Mouse (Mus musculus) lung, embryonic 14.5 days (tissue): ENCODE measurements around the gene Scfd2. TPM values are rescaled to one million over a fixed set of nuclear protein-coding genes. Genes with fewer than 3 reads are reported as not detected.

Experiments used
- ATAC-seq: fragments of 200-750 bp; cut with Nextera tagmentation; 2 replicates; pipeline ENCODE4 v1.8.0; 2017; ENCODE audit warnings: mild to moderate bottlenecking, moderate TSS enrichment, moderate library complexity; ENCODE audit not compliant: insufficient read depth
- DNase-seq: peaks from one replicate; pipeline ENCODE4 v3.0.0-alpha.2; 2015
- H3K27ac ChIP-seq: fragments of 300-500 bp; sonication (generic); 2 replicates; pipeline ENCODE4 v1.5.1; 2014; ENCODE audit warnings: low read depth, mild to moderate bottlenecking, moderate library complexity
- H3K27me3 ChIP-seq: fragments of 300-500 bp; sonication (generic); 2 replicates; pipeline ENCODE4 v1.6.1; 2014; ENCODE audit warnings: low read length, control low read depth; ENCODE audit not compliant: insufficient read depth
- H3K36me3 ChIP-seq: fragments of 300-500 bp; sonication (generic); 2 replicates; pipeline ENCODE4 v1.6.1; 2014; ENCODE audit warnings: control low read depth; ENCODE audit not compliant: insufficient read depth
- H3K4me1 ChIP-seq: fragments of 300-500 bp; sonication (generic); 2 replicates; pipeline ENCODE4 v1.6.1; 2014; ENCODE audit warnings: antibody characterized with exemption, control low read depth; ENCODE audit not compliant: insufficient read depth
- H3K4me2 ChIP-seq: fragments of 300-500 bp; sonication (generic); 2 replicates; pipeline ENCODE4 v1.6.1; 2014; ENCODE audit warnings: mild to moderate bottlenecking
- H3K4me3 ChIP-seq: fragments of 300-500 bp; sonication (generic); 2 replicates; pipeline ENCODE4 v1.5.1; 2014; ENCODE audit warnings: low read depth, low read length
- H3K9ac ChIP-seq: fragments of 300-500 bp; sonication (generic); 2 replicates; pipeline ENCODE4 v1.6.1; 2014
- H3K9me3 ChIP-seq: fragments of 300-500 bp; sonication (generic); 2 replicates; pipeline ENCODE4 v1.6.1; 2016; ENCODE audit warnings: low read depth, low read length, control low read depth
- CTCF ChIP-seq: IDR thresholded peaks from 2 replicates; pipeline ENCODE4 v1.5.1; 2016; ENCODE audit warnings: antibody characterized with exemption, low read depth
- WGBS: fragments of 180-500 bp; shearing (Covaris S2); extraction: QIAGEN DNeasy Blood & Tissue Kit; methylation state at CpG from one replicate; pipeline ENCODE4 v1.1.7; 2014; 5-methylcytosine and 5-hydroxymethylcytosine counted together
- polyA plus RNA-seq: library from polyadenylated mRNA; unstranded; fragments of >200 nt; fragmentation: Nextera tagmentation; extraction: Ambion mirVana; gene quantifications from 2 replicates; pipeline ENCODE4 v1.2.1, GENCODE M21; 2014

The Scfd2 gene
- polyA plus RNA-seq, 1 experiment from 2014 or later = 17.8 TPM

DNA sequence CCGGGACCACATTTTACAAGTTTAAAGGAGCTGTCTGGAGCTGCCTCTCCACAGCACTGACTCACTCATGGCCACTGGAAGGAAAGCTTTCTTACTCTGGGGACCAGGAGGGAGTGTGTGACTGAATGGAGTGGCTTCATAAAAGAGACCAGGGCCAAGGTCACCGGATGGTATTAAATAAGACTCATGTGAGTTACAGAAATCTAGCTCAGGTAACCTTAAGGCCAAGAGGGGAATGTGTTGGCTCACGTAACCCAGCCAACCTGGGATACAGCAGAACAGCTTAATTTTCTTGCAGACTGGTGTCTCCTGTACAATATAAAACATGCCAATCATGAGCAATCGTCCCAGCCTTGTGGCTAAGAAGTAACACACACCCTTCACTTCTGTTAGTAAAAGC, 267.0 kb downstream of the Scfd2 start:
- WGBS = 77% methylated on average over 4 of the region's 4 CpGs
- ATAC-seq = no peak

GRCm38 (mm10) chr5:74261016-74261415, 270.5 kb downstream of the Scfd2 start:
- Histone ChIP-seq H3K36me3 (no peaks in the 10 kb centered on the region), H3K9ac (no peak overlapping the region), H3K4me3 (no peak overlapping the region), H3K9me3 (no peaks in the 10 kb centered on the region), H3K4me1 (peaks cover 35% of the 10 kb centered on the region), H3K27ac (peak overlapping the region; percentile 79), H3K27me3 (no peaks in the 10 kb centered on the region), H3K4me2 (no peak overlapping the region)
- 43% methylated on average over 6 of the region's 6 CpGs for WGBS
- TF ChIP-seq CTCF = no peak
- ATAC-seq = no peak
- DNase-seq = peak; percentile 48

More for the DNA sequence above, 267.0 kb downstream of the Scfd2 start:
- Histone ChIP-seq H3K4me3 (no peak overlapping the region), H3K27me3 (no peaks in the 10 kb centered on the region), H3K27ac (no peak overlapping the region), H3K4me2 (no peak overlapping the region), H3K4me1 (peaks cover 44% of the 10 kb centered on the region), H3K36me3 (no peaks in the 10 kb centered on the region), H3K9me3 (no peaks in the 10 kb centered on the region), H3K9ac (no peak overlapping the region)
- DNase-seq = no peak
- TF ChIP-seq CTCF = no peak

DNA sequence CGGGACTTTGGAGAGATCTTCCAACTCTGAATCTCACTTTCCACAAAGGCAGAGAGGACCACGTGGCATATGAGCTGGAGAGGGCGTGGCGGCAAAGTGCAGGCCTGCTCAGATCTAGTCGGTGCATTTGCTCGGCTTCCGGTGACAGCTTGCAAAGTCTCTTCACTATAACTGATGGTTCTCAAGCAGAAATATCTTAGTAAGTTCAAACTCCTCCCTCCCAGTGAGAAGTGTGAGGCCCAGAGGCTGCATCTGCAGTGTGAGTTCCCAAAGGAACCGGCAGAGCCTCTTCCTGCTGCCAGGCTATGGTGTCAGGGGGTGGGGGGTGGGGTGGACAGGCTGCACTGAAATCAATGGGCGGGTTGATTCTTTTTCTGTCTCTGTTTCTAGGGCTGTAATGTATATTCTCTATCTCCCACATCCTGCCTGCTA, 271.2 kb downstream of the Scfd2 start:
- peak; percentile 79 for ATAC-seq
- H3K4me1 ChIP-seq = peaks cover 29% of the 10 kb centered on the region
- peak; percentile 86 for DNase-seq
- TF ChIP-seq CTCF = no peak
- 14% methylated on average over 9 of the region's 9 CpGs for WGBS
- 0 out of 2 replicates have a peak overlapping the region, but pooled peaks have one; percentile 26 for H3K4me2 ChIP-seq
- no peaks in the 10 kb centered on the region for H3K27me3 ChIP-seq
- no peaks in the 10 kb centered on the region for H3K36me3 ChIP-seq
- H3K27ac ChIP-seq = peak overlapping the region; percentile 79
- H3K4me3 ChIP-seq = no peak overlapping the region
- no peaks in the 10 kb centered on the region for H3K9me3 ChIP-seq
- H3K9ac ChIP-seq = 0 out of 2 replicates have a peak overlapping the region, but pooled peaks have one; percentile 17

DNA sequence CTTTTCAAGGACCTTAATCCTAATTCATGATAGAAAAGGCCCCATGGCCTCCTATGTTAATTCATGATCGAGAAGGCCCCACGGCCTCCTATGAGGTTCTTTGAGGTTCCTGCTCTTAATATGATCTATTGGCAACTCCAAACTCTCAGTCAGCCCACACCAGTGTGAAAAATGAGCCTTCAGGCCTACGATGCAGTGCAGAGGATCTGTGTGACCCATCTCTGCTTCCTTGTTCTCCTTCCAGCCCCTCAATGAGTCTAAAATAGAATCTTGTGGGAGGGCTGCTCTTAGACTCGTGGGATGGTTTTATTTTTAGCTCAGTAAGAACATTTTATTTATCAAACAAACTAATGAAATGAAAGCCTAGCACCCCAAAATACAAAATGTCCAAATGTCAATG, 274.9 kb downstream of the Scfd2 start:
- no peak for DNase-seq
- Histone ChIP-seq H3K9ac (no peak overlapping the region), H3K27me3 (no peaks in the 10 kb centered on the region), H3K36me3 (no peaks in the 10 kb centered on the region), H3K27ac (no peak overlapping the region), H3K4me1 (peaks cover 32% of the 10 kb centered on the region; the same call in 1 of the 2 replicates), H3K4me3 (no peak overlapping the region), H3K9me3 (no peaks in the 10 kb centered on the region), H3K4me2 (no peak overlapping the region)
- TF ChIP-seq CTCF = no peak
- WGBS = 59% methylated on average over 4 of the region's 4 CpGs
- no peak for ATAC-seq

- Histone ChIP-seq H3K36me3 (no peaks in the 10 kb centered on the region), H3K4me1 (peaks cover 30% of the 10 kb centered on the region; the same call in 1 of the 2 replicates), H3K27ac (no peak overlapping the region), H3K9ac (no peak overlapping the region), H3K9me3 (no peaks in the 10 kb centered on the region), H3K4me2 (no peak overlapping the region), H3K4me3 (no peak overlapping the region), H3K27me3 (no peaks in the 10 kb centered on the region)
- WGBS = 74% methylated on average over 1 of the region's 1 CpGs
- DNase-seq (no peak), ATAC-seq (no peak)
- TF ChIP-seq CTCF = no peak
Measured at GRCm38 (mm10) chr5:74254996-74255395, 276.6 kb downstream of the Scfd2 start.

DNA sequence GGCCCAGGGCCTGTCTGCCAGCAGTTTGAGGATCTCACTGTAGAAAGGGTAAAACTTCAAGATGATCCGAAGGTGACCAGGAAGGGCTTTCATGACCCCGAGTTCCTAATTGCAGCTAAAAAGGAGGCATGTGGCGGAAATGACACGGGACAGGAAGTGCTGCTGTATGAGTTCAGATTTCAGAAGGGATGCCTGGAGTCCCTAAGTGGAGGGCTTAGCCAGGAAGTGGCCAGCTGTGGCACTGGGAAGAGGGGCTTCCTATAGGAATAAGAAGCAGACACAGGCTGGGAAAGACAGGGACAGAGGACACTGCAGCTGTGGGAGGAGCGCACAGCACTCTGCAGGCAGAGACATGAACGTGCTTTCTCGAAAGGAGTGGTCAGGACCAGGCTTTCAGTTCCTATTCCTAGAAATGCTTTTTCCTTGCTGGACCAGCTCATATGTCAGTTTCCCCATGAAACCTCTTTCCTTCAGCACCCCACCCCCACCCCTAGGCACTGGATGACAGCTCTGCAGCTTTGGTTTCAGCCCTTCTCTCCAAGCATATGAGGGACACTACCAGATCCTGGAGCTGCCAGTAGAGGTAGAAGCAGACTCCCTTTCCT, 277.7 kb downstream of the Scfd2 start:
- H3K9ac ChIP-seq = no peak overlapping the region
- WGBS = 53% methylated on average over 7 of the region's 7 CpGs
- no peaks in the 10 kb centered on the region for H3K36me3 ChIP-seq
- no peaks in the 10 kb centered on the region for H3K27me3 ChIP-seq
- DNase-seq (peak; percentile 65), ATAC-seq (peak; percentile 69; the same call in 1 of the 2 replicates)
- peaks cover 31% of the 10 kb centered on the region; the same call in 1 of the 2 replicates for H3K4me1 ChIP-seq
- no peak overlapping the region for H3K4me2 ChIP-seq
- TF ChIP-seq CTCF = no peak
- no peak overlapping the region for H3K4me3 ChIP-seq
- peak overlapping the region; percentile 64; the same call in 1 of the 2 replicates for H3K27ac ChIP-seq
- no peaks in the 10 kb centered on the region for H3K9me3 ChIP-seq

DNA sequence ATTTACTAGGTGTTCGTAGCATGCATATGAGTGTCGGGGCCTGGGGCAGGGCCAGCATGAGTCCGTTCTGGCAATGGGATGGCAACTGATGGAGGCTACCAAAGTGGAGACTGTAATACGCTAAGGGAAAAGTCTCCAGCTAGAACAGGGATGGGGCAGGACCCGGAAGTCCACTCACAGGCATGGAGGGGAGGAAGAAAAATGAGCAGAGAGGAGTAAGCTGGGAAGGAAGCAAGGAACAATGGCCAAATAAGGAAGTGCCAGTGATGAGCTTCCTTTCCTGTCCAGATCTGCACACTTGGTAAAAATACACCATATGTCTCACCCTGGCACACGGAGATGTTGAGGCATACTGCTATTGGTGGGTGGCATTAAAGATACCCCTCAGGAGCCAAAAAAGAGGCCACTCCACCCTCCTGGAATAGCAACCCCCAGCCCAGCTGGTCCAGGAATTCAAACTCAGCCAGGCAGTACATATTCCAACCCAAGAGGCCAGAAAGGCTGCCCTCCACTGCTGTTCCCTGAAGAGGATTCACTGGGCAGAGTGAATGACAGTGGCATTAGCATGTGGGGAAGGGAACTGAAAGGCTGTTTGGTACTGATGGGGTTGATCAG, 278.8 kb downstream of the Scfd2 start:
- Histone ChIP-seq H3K36me3 (no peaks in the 10 kb centered on the region), H3K4me3 (no peak overlapping the region), H3K9ac (no peak overlapping the region), H3K27ac (peak overlapping the region; percentile 64; the same call in 1 of the 2 replicates), H3K9me3 (no peaks in the 10 kb centered on the region), H3K4me2 (no peak overlapping the region), H3K4me1 (peaks cover 31% of the 10 kb centered on the region; the same call in 1 of the 2 replicates), H3K27me3 (no peaks in the 10 kb centered on the region)
- ATAC-seq (peak; percentile 35; the same call in 1 of the 2 replicates), DNase-seq (peak; percentile 53)
- WGBS = 49% methylated on average over 6 of the region's 6 CpGs
- no peak for TF ChIP-seq CTCF
